Mouse (Mus musculus): ENCODE data around the gene Art5.

DNA sequence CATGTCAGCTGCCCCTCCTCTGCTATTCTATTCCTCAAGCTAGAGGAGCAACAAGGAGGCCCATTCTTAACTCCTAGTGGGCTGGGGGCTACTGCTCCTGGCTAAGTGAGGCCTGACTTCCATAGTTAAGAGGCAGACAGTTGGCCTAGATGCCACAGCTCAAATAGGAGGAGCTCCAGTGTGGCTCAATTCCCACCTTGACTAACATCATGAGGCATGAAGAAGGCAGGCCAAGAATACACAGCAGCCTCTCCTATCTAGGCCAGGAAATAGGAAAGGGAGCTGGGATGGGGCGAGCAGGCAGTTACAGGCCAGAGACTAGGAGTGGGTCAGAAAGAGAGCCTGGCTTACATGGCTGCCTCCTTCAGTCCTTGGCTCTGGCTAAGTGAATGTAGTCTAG lies 1.1 kb downstream of the Art5 start:
- TF ChIP-seq GATA1 (IDR thresholded peaks at IDR 0.05; ENCODE audit: low read length) (no peak), TAL1 (IDR thresholded peaks at IDR 0.05; ENCODE audit: low read length) (no peak)

All from erythroblast, embryonic 14.5 days (primary cell).